Mouse (Mus musculus) midbrain, embryonic 15.5 days (tissue): ENCODE results near the gene Pnkd. TPM values are rescaled to one million over a fixed set of nuclear protein-coding genes. Genes with fewer than 3 reads are reported as not detected.
"Not testable (repeated sequence)": the region's sequence is repeated elsewhere in the genome, so short reads cannot be mapped to it uniquely, and the experiment has no call there.

ENCODE experiments used
- ATAC-seq: fragments of 200-750 bp; cut with Nextera tagmentation; replicated peaks from 2 replicates; pipeline ENCODE4 v1.8.0; 2017; ENCODE audit warnings: moderate TSS enrichment
- H3K27ac ChIP-seq: fragments of 300-500 bp; sonication (generic); 2 replicates; pipeline ENCODE4 v1.5.1; 2015; ENCODE audit warnings: mild to moderate bottlenecking, inconsistent platforms
- H3K27me3 ChIP-seq: fragments of 300-500 bp; sonication (generic); replicated peaks from 2 replicates; pipeline ENCODE4 v1.6.1; 2015; ENCODE audit warnings: inconsistent platforms
- H3K36me3 ChIP-seq: fragments of 300-500 bp; sonication (generic); replicated peaks from 2 replicates; pipeline ENCODE4 v1.6.1; 2015; ENCODE audit warnings: inconsistent platforms
- H3K4me1 ChIP-seq: fragments of 300-500 bp; sonication (generic); 2 replicates; pipeline ENCODE4 v1.6.1; 2015; ENCODE audit warnings: inconsistent platforms
- H3K4me2 ChIP-seq: fragments of 300-500 bp; sonication (generic); 2 replicates; pipeline ENCODE4 v1.6.1; 2015; ENCODE audit warnings: inconsistent platforms, mild to moderate bottlenecking, moderate library complexity
- H3K4me3 ChIP-seq: fragments of 300-500 bp; sonication (generic); 2 replicates; pipeline ENCODE4 v1.5.1; 2015; ENCODE audit warnings: mild to moderate bottlenecking, inconsistent platforms
- H3K9ac ChIP-seq: fragments of 300-500 bp; sonication (generic); 2 replicates; pipeline ENCODE4 v1.6.1; 2015; ENCODE audit warnings: mild to moderate bottlenecking, inconsistent platforms
- H3K9me3 ChIP-seq: fragments of 300-500 bp; sonication (generic); 2 replicates; pipeline ENCODE4 v1.6.1; 2016; ENCODE audit warnings: inconsistent platforms
- WGBS: fragments of 180-500 bp; shearing (Covaris S2); methylation state at CpG from one replicate; pipeline ENCODE4 v1.1.7; 2015; ENCODE audit warnings: mixed read lengths; 5-methylcytosine and 5-hydroxymethylcytosine counted together
- polyA plus RNA-seq: library from polyadenylated mRNA; unstranded; fragments of >200 nt; fragmentation: Nextera tagmentation; extraction: Ambion mirVana; gene quantifications from 2 replicates; pipeline ENCODE4 v1.2.1, GENCODE M21; 2015

Pnkd gene
- polyA plus RNA-seq, 1 experiment from 2014 or later = 117 TPM

- no peak overlapping the region for H3K4me3 ChIP-seq
- H3K9me3 ChIP-seq = no peaks in the 10 kb centered on the region
- no peak for ATAC-seq
- 90% methylated on average over 3 of the region's 3 CpGs for WGBS
- H3K4me1 ChIP-seq = no peaks in the 10 kb centered on the region
- H3K36me3 ChIP-seq = no peaks in the 10 kb centered on the region
- H3K27ac ChIP-seq = no peak overlapping the region
- no peak overlapping the region for H3K4me2 ChIP-seq
- no peaks in the 10 kb centered on the region for H3K27me3 ChIP-seq
- no peak overlapping the region for H3K9ac ChIP-seq
Observed at GRCm38 (mm10) chr1:74321396-74321795, 36.7 kb downstream of the Pnkd start.

GRCm38 (mm10) chr1:74326916-74327315 is 42.2 kb downstream of the Pnkd start:
- H3K27me3 ChIP-seq, H3K4me3 ChIP-seq, H3K9ac ChIP-seq, ATAC-seq, H3K4me2 ChIP-seq, H3K27ac ChIP-seq, H3K9me3 ChIP-seq, H3K36me3 ChIP-seq, H3K4me1 ChIP-seq: not testable (repeated sequence)
- 71% methylated on average over 2 of the region's 2 CpGs for WGBS

GRCm38 (mm10) chr1:74329899-74330431 is 45.2 kb downstream of the Pnkd start:
- H3K9ac ChIP-seq = no peak overlapping the region
- H3K9me3 ChIP-seq = no peaks in the 10 kb centered on the region
- no peak overlapping the region for H3K4me2 ChIP-seq
- no peak for ATAC-seq
- no peaks in the 10 kb centered on the region for H3K36me3 ChIP-seq
- no peak overlapping the region for H3K27ac ChIP-seq
- no peaks in the 10 kb centered on the region for H3K27me3 ChIP-seq
- H3K4me3 ChIP-seq = no peak overlapping the region
- H3K4me1 ChIP-seq = peaks cover 18% of the 10 kb centered on the region
- 81% methylated on average over 7 of the region's 7 CpGs for WGBS

- ATAC-seq = no peak
- H3K9me3 ChIP-seq = no peaks in the 10 kb centered on the region
- H3K27me3 ChIP-seq = no peaks in the 10 kb centered on the region
- 84% methylated on average over 4 of the region's 4 CpGs for WGBS
- H3K4me3 ChIP-seq = no peak overlapping the region
- H3K4me2 ChIP-seq = no peak overlapping the region
- H3K9ac ChIP-seq = no peak overlapping the region
- H3K36me3 ChIP-seq = no peaks in the 10 kb centered on the region
- peaks cover 20% of the 10 kb centered on the region for H3K4me1 ChIP-seq
- peak overlapping the region; percentile 39; the same call in 1 of the 2 replicates for H3K27ac ChIP-seq
Observed at GRCm38 (mm10) chr1:74331046-74331681, 46.4 kb downstream of the Pnkd start.

- under 1% methylated on average over 35 of the region's 36 CpGs for WGBS
- Histone ChIP-seq H3K27ac (peak overlapping the region; percentile 83), H3K4me3 (peak overlapping the region; percentile 51), H3K36me3 (no peaks in the 10 kb centered on the region), H3K27me3 (no peaks in the 10 kb centered on the region), H3K4me1 (peaks cover 20% of the 10 kb centered on the region), H3K4me2 (peak overlapping the region; percentile 92), H3K9me3 (no peaks in the 10 kb centered on the region), H3K9ac (peak overlapping the region; percentile 53)
- ATAC-seq = peak; percentile 96
Observed at GRCm38 (mm10) chr1:74332241-74332763, 47.6 kb downstream of the Pnkd start.

GRCm38 (mm10) chr1:74332930-74333329 is 48.2 kb downstream of the Pnkd start:
- ATAC-seq = peak; percentile 10; the same call in 1 of the 2 replicates
- H3K9me3 ChIP-seq = no peaks in the 10 kb centered on the region
- no peaks in the 10 kb centered on the region for H3K27me3 ChIP-seq
- peak overlapping the region; percentile 53 for H3K9ac ChIP-seq
- peaks cover 20% of the 10 kb centered on the region for H3K4me1 ChIP-seq
- peak overlapping the region; percentile 51 for H3K4me3 ChIP-seq
- H3K27ac ChIP-seq = peak overlapping the region; percentile 83
- no peaks in the 10 kb centered on the region for H3K36me3 ChIP-seq
- WGBS = 2% methylated on average over 9 of the region's 9 CpGs
- peak overlapping the region; percentile 92 for H3K4me2 ChIP-seq

GRCm38 (mm10) chr1:74334607-74335006 is 49.9 kb downstream of the Pnkd start:
- Histone ChIP-seq H3K9ac (no peak overlapping the region), H3K4me1 (peaks cover 20% of the 10 kb centered on the region), H3K9me3 (no peaks in the 10 kb centered on the region), H3K36me3 (no peaks in the 10 kb centered on the region), H3K27ac (no peak overlapping the region), H3K4me3 (no peak overlapping the region), H3K27me3 (no peaks in the 10 kb centered on the region), H3K4me2 (no peak overlapping the region)
- WGBS = 87% methylated on average over 3 of the region's 3 CpGs
- no peak for ATAC-seq

- Histone ChIP-seq H3K4me1 (peaks cover 17% of the 10 kb centered on the region), H3K36me3 (no peaks in the 10 kb centered on the region), H3K27me3 (no peaks in the 10 kb centered on the region), H3K9ac (no peak overlapping the region), H3K4me2 (no peak overlapping the region), H3K4me3 (no peak overlapping the region), H3K9me3 (no peaks in the 10 kb centered on the region), H3K27ac (no peak overlapping the region)
- 51% methylated on average over 4 of the region's 4 CpGs for WGBS
- ATAC-seq = no peak
Observed at GRCm38 (mm10) chr1:74335033-74335432, 50.3 kb downstream of the Pnkd start.

- Histone ChIP-seq H3K27me3 (no peaks in the 10 kb centered on the region), H3K36me3 (no peaks in the 10 kb centered on the region), H3K9me3 (no peaks in the 10 kb centered on the region), H3K4me1 (peaks cover 15% of the 10 kb centered on the region), H3K4me2 (no peak overlapping the region), H3K9ac (no peak overlapping the region), H3K4me3 (no peak overlapping the region), H3K27ac (no peak overlapping the region)
- no peak for ATAC-seq
- 70% methylated on average over 6 of the region's 6 CpGs for WGBS
Observed at GRCm38 (mm10) chr1:74335436-74336170, 50.9 kb downstream of the Pnkd start.

GRCm38 (mm10) chr1:74337241-74337771 is 52.6 kb downstream of the Pnkd start:
- Histone ChIP-seq H3K9ac (no peak overlapping the region), H3K27ac (no peak overlapping the region), H3K27me3 (no peaks in the 10 kb centered on the region), H3K4me1 (peaks cover 15% of the 10 kb centered on the region), H3K4me2 (no peak overlapping the region), H3K9me3 (no peaks in the 10 kb centered on the region), H3K36me3 (no peaks in the 10 kb centered on the region), H3K4me3 (no peak overlapping the region)
- 89% methylated on average over 3 of the region's 3 CpGs for WGBS
- ATAC-seq = no peak

- H3K9ac ChIP-seq = no peak overlapping the region
- H3K27me3 ChIP-seq = no peaks in the 10 kb centered on the region
- no peak overlapping the region for H3K4me2 ChIP-seq
- H3K27ac ChIP-seq = no peak overlapping the region
- ATAC-seq = no peak
- no peaks in the 10 kb centered on the region for H3K9me3 ChIP-seq
- 93% methylated on average over 5 of the region's 5 CpGs for WGBS
- H3K4me3 ChIP-seq = no peak overlapping the region
- H3K4me1 ChIP-seq = peaks cover 12% of the 10 kb centered on the region
- no peaks in the 10 kb centered on the region for H3K36me3 ChIP-seq
Observed at GRCm38 (mm10) chr1:74338013-74338412, 53.3 kb downstream of the Pnkd start.

- Histone ChIP-seq H3K9me3 (no peaks in the 10 kb centered on the region), H3K4me1 (peaks cover 6% of the 10 kb centered on the region), H3K27me3 (no peaks in the 10 kb centered on the region), H3K4me3 (no peak overlapping the region), H3K27ac (no peak overlapping the region), H3K36me3 (no peaks in the 10 kb centered on the region), H3K4me2 (no peak overlapping the region), H3K9ac (no peak overlapping the region)
- 71% methylated on average over 4 of the region's 4 CpGs for WGBS
- no peak for ATAC-seq
Observed at GRCm38 (mm10) chr1:74338626-74339025, 53.9 kb downstream of the Pnkd start.
